ENCODE assay signal across 7 mouse cellular contexts in the genomic region with DNA sequence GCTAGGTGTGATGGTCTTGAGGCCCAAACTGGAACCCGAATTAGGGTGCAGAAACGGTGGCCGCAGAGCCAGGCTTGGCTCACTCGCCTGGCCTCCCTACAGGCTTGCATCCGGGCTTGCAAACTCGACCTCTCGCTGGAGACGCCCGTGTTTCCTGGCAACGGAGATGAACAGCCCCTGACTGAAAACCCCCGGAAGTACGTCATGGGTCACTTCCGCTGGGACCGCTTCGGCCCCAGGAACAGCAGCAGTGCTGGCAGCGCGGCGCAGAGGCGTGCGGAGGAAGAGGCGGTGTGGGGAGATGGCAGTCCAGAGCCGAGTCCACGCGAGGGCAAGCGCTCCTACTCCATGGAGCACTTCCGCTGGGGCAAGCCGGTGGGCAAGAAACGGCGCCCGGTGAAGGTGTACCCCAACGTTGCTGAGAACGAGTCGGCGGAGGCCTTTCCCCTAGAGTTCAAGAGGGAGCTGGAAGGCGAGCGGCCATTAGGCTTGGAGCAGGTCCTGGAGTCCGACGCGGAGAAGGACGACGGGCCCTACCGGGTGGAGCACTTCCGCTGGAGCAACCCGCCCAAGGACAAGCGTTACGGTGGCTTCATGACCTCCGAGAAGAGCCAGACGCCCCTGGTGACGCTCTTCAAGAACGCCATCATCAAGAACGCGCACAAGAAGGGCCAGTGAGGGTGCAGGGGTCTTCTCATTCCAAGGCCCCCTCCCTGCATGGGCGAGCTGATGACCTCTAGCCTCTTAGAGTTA. TPM values are rescaled to one million over a fixed set of nuclear protein-coding genes. Genes with fewer than 3 reads are reported as not detected.
DNase-seq lines count a peak whose midpoint lies in the region; ATAC-seq and TF ChIP-seq lines count a peak whose summit lies in the region.

No protein-coding gene starts in this region.

- DNase-seq in embryonic facial prominence, embryonic 14.5 days (ENCODE audit: low spot score): peak; percentile 96
- peak; percentile 97 for DNase-seq in heart, embryonic 10.5 days (ENCODE audit: low spot score)
- peak; percentile 86 for DNase-seq in kidney, adult 9 months
- peak; percentile 97 for DNase-seq in midbrain, embryonic 14.5 days
- peak; percentile 61 for DNase-seq in spleen, adult 12 weeks (ENCODE audit: low spot score)

- H3K4me1 ChIP-seq in bone marrow macrophage, adult 2 months (ENCODE audit: control insufficient read depth, insufficient read depth, low read length): peaks cover 6% of the 10 kb centered on the region
- peaks cover 10% of the 10 kb centered on the region; the same call in 1 of the 2 replicates for H3K4me1 ChIP-seq in embryonic facial prominence, embryonic 14.5 days (ENCODE audit: control insufficient read depth, insufficient read depth, low read length)
- peaks cover 14% of the 10 kb centered on the region; the same call in 1 of the 2 replicates for H3K4me1 ChIP-seq in heart, embryonic 10.5 days
- peaks cover 9% of the 10 kb centered on the region for H3K4me1 ChIP-seq in limb, embryonic 13.5 days
- H3K4me1 ChIP-seq in midbrain, embryonic 14.5 days (ENCODE audit: control insufficient read depth, insufficient read depth, low read length): peaks cover 11% of the 10 kb centered on the region; the same call in 1 of the 2 replicates

- H3K27ac ChIP-seq in bone marrow macrophage, adult 2 months (ENCODE audit: insufficient read depth, low read depth, low read length): peak overlapping the region; percentile 80
- peak overlapping the region; percentile 87 for H3K27ac ChIP-seq in embryonic facial prominence, embryonic 14.5 days (replicated peaks; ENCODE audit: low read depth, low read length)
- H3K27ac ChIP-seq in heart, embryonic 10.5 days: peak overlapping the region; percentile 92
- H3K27ac ChIP-seq in limb, embryonic 13.5 days: peak overlapping the region; percentile 86
- H3K27ac ChIP-seq in midbrain, embryonic 14.5 days (replicated peaks; ENCODE audit: low read depth, low read length): peak overlapping the region; percentile 93

- WGBS in embryonic facial prominence, embryonic 14.5 days: 3% methylated on average over 50 of the region's 53 CpGs
- 2% methylated on average over 53 of the region's 53 CpGs for WGBS in heart, embryonic 10.5 days
- WGBS in limb, embryonic 13.5 days: 3% methylated on average over 53 of the region's 53 CpGs
- 2% methylated on average over 53 of the region's 53 CpGs for WGBS in midbrain, embryonic 14.5 days

- TF ChIP-seq CTCF in bone marrow macrophage, adult 2 months (IDR thresholded peaks at IDR 0.05; ENCODE audit: low read depth, low read length): no peak

- peak overlapping the region; percentile 91 for H3K4me2 ChIP-seq in embryonic facial prominence, embryonic 14.5 days (ENCODE audit: low read depth, low read length)
- peak overlapping the region; percentile 88 for H3K4me2 ChIP-seq in limb, embryonic 13.5 days (replicated peaks)
- H3K4me2 ChIP-seq in midbrain, embryonic 14.5 days (ENCODE audit: low read length): peak overlapping the region; percentile 84

- no peaks in the 10 kb centered on the region for H3K36me3 ChIP-seq in embryonic facial prominence, embryonic 14.5 days (ENCODE audit: control insufficient read depth, insufficient read depth, low read length)
- peaks cover 4% of the 10 kb centered on the region for H3K36me3 ChIP-seq in heart, embryonic 10.5 days
- peaks cover 7% of the 10 kb centered on the region for H3K36me3 ChIP-seq in limb, embryonic 13.5 days
- peaks cover 17% of the 10 kb centered on the region for H3K36me3 ChIP-seq in midbrain, embryonic 14.5 days (ENCODE audit: control insufficient read depth, insufficient read depth, low read length)

- H3K27me3 ChIP-seq in embryonic facial prominence, embryonic 14.5 days (replicated peaks; ENCODE audit: control insufficient read depth, insufficient read depth, low read length): peaks cover 4% of the 10 kb centered on the region
- H3K27me3 ChIP-seq in heart, embryonic 10.5 days (ENCODE audit: insufficient read depth, poor library complexity, severe bottlenecking): peaks cover 7% of the 10 kb centered on the region
- peaks cover 9% of the 10 kb centered on the region for H3K27me3 ChIP-seq in limb, embryonic 13.5 days
- 0 out of 2 replicates have a peak, but pooled peaks cover 5% of the 10 kb centered on the region for H3K27me3 ChIP-seq in midbrain, embryonic 14.5 days (ENCODE audit: control insufficient read depth, insufficient read depth, low read length)

- no peaks in the 10 kb centered on the region for H3K9me3 ChIP-seq in embryonic facial prominence, embryonic 14.5 days (ENCODE audit: control insufficient read depth, low read length)
- no peaks in the 10 kb centered on the region for H3K9me3 ChIP-seq in heart, embryonic 10.5 days
- no peaks in the 10 kb centered on the region for H3K9me3 ChIP-seq in limb, embryonic 13.5 days
- H3K9me3 ChIP-seq in midbrain, embryonic 14.5 days (ENCODE audit: control insufficient read depth, low read length): no peaks in the 10 kb centered on the region

- peak overlapping the region; percentile 74 for H3K4me3 ChIP-seq in bone marrow macrophage, adult 2 months (ENCODE audit: insufficient read depth, low read length)
- H3K4me3 ChIP-seq in embryonic facial prominence, embryonic 14.5 days (ENCODE audit: low read depth, low read length): peak overlapping the region; percentile 63
- peak overlapping the region; percentile 66 for H3K4me3 ChIP-seq in heart, embryonic 10.5 days
- H3K4me3 ChIP-seq in limb, embryonic 13.5 days: peak overlapping the region; percentile 57
- H3K4me3 ChIP-seq in midbrain, embryonic 14.5 days (replicated peaks; ENCODE audit: low read depth, low read length): peak overlapping the region; percentile 52

- peak; percentile 98 for ATAC-seq in embryonic facial prominence, embryonic 14.5 days (ENCODE audit: low read depth)
- ATAC-seq in limb, embryonic 13.5 days (ENCODE audit: low FRiP score, low read depth): peak; percentile 96
- ATAC-seq in midbrain, embryonic 14.5 days (ENCODE audit: low FRiP score, low TSS enrichment): peak; percentile 96

- TF ChIP-seq POLR2A in bone marrow macrophage, adult 2 months (IDR thresholded peaks at IDR 0.05; ENCODE audit: borderline replicate concordance, low read depth, low read length): no peak

- H3K9ac ChIP-seq in embryonic facial prominence, embryonic 14.5 days (ENCODE audit: low read depth, low read length): peak overlapping the region; percentile 82
- peak overlapping the region; percentile 75 for H3K9ac ChIP-seq in limb, embryonic 13.5 days
- peak overlapping the region; percentile 67 for H3K9ac ChIP-seq in midbrain, embryonic 14.5 days (replicated peaks; ENCODE audit: low read length)

RNA-seq across cellular contexts. Expression of gene Pomc, which starts 5.2 kb away (rescaled TPM):
- polyA plus RNA-seq in bone marrow macrophage, adult 2 months (2012; ENCODE audit: insufficient read depth, insufficient read length, missing spikeins): not detected in 2 replicates
- polyA plus RNA-seq in embryonic facial prominence, embryonic 14.5 days (2014; fragmentation: Nextera tagmentation; extraction: Ambion mirVana): 23.1 and 26.6 TPM in 2 replicates
- polyA plus RNA-seq in heart, embryonic 10.5 days (2016; fragmentation: Nextera tagmentation; extraction: Ambion mirVana): 3.1 and 4.0 TPM in 2 replicates
- 3.2 and 4.5 TPM in 2 replicates for polyA plus RNA-seq in limb, embryonic 13.5 days (2015; fragmentation: Nextera tagmentation; extraction: Ambion mirVana)
- polyA plus RNA-seq in midbrain, embryonic 14.5 days (2014; fragmentation: Nextera tagmentation; extraction: Ambion mirVana): 4.5 and 5.4 TPM in 2 replicates

Comparison
In these comparisons a context has a peak if more than half of its experiments do, and no peak if none do; other contexts are left out.
1. Peak in every context shown above with its lines: DNase-seq, ATAC-seq, H3K4me3 ChIP-seq and H3K27ac ChIP-seq.